Mouse (Mus musculus) urinary bladder, postnatal 14 days (tissue): ENCODE measurements around the gene Jund.

Experiments
- DNase-seq: peaks from one replicate; pipeline ENCODE4 v3.0.0; 2021; ENCODE audit warnings: low spot score

Gene Jund

GRCm38 (mm10) chr8:70726721-70727120 lies 28.0 kb downstream of the Jund start:
- no peak for DNase-seq

GRCm38 (mm10) chr8:70729808-70730475 lies 31.2 kb downstream of the Jund start:
- DNase-seq = no peak

- no peak for DNase-seq
Measured at GRCm38 (mm10) chr8:70730956-70731355, 32.2 kb downstream of the Jund start.

GRCm38 (mm10) chr8:70737705-70738104 lies 39.0 kb downstream of the Jund start:
- DNase-seq = no peak

- DNase-seq = no peak
Measured at GRCm38 (mm10) chr8:70738211-70738610, 39.5 kb downstream of the Jund start.

- DNase-seq = no peak
Measured at GRCm38 (mm10) chr8:70741661-70742060, 42.9 kb downstream of the Jund start.

- DNase-seq = no peak
Measured at GRCm38 (mm10) chr8:70742176-70742575, 43.4 kb downstream of the Jund start.

GRCm38 (mm10) chr8:70742981-70743655 lies 44.4 kb downstream of the Jund start:
- DNase-seq = no peak

GRCm38 (mm10) chr8:70743656-70744590 lies 45.2 kb downstream of the Jund start:
- no peak for DNase-seq

- DNase-seq = no peak
Measured at GRCm38 (mm10) chr8:70744806-70745205, 46.1 kb downstream of the Jund start.

GRCm38 (mm10) chr8:70745691-70746220 lies 47.0 kb downstream of the Jund start:
- no peak for DNase-seq

- no peak for DNase-seq
Measured at GRCm38 (mm10) chr8:70746676-70747075, 47.9 kb downstream of the Jund start.

GRCm38 (mm10) chr8:70747211-70747890 lies 48.6 kb downstream of the Jund start:
- DNase-seq = no peak

- no peak for DNase-seq
Measured at GRCm38 (mm10) chr8:70748246-70749096, 49.7 kb downstream of the Jund start.

- no peak for DNase-seq
Measured at GRCm38 (mm10) chr8:70749097-70749674, 50.4 kb downstream of the Jund start.
